Mouse (Mus musculus) Patski (cell line): ENCODE measurements at regions not wholly inside any gene's neighbourhood (a gene's known extent, or its start where the extent isn't known, plus 50 kb on each side); places are given as distances from the start of the nearest gene placed in this dataset.

Experiments
- ATAC-seq: fragments of 100-300 bp; one replicate; pipeline ENCODE4 v1.8.0; 2021
- CTCF ChIA-PET: fragments of 350-600 bp; sonication (Branson Sonifier 250); formaldehyde crosslinking; loops from one replicate; lab custom pipeline; 2022; ENCODE audit warnings: inconsistent platforms; lab: Charles Lee
- POLR2A ChIA-PET: fragments of 350-600 bp; sonication (Branson Sonifier 250); formaldehyde crosslinking; loops from one replicate; lab custom pipeline; 2022; ENCODE audit warnings: antibody characterized with exemption, inconsistent platforms; lab: Charles Lee
- DNase-seq: peaks from one replicate; pipeline ENCODE4 v3.0.0-alpha.2; 2011; ENCODE audit warnings: low read depth, low spot score
- H3K27me3 ChIP-seq: fragments of 371-371 bp; one replicate; pipeline ENCODE4 v1.5.1; 2021
- CTCF ChIP-seq: fragments of 100-300 bp; IDR thresholded peaks from one replicate; pipeline ENCODE4 v1.5.1; 2021
- in situ Hi-C: fragments of 300-500 bp; cut with MboI; formaldehyde crosslinking; loops from 3 replicates; pipeline ENCODE4 v1.11.1; 2018; ENCODE audit warnings: low pct_unique_long_range_greater_than_20kb, mixed read lengths

- TF ChIP-seq CTCF: no peak
- no peaks in the 10 kb centered on the region for H3K27me3 ChIP-seq
- POLR2A ChIA-PET: no interaction called here
- CTCF ChIA-PET: no interaction called here
- no peak for DNase-seq
- no peak for ATAC-seq
- in situ Hi-C loops: no loop called here
These were observed 259.2 kb downstream of the Igsf11 start for GRCm38 (mm10) chr16:39151325-39152318.

GRCm38 (mm10) chr16:39158893-39159292 lies 266.4 kb downstream of the Igsf11 start:
- in situ Hi-C loops: no loop called here
- ChIA-PET CTCF (no interaction called here), POLR2A (interaction anchor here (0.5 kb wide), 1 partner anchor 49 kb away, joined by 4 read pairs; no protein-coding TSS in a partner anchor)
- no peaks in the 10 kb centered on the region for H3K27me3 ChIP-seq
- ATAC-seq (no peak), DNase-seq (no peak)
- TF ChIP-seq CTCF: no peak

- in situ Hi-C loops: no loop called here
These were observed 267.3 kb downstream of the Igsf11 start for GRCm38 (mm10) chr16:39159725-39160124.

GRCm38 (mm10) chr16:39162684-39163083 lies 270.2 kb downstream of the Igsf11 start:
- ATAC-seq: no peak
- no peaks in the 10 kb centered on the region for H3K27me3 ChIP-seq
- POLR2A ChIA-PET: no interaction called here
- in situ Hi-C loops: no loop called here
- TF ChIP-seq CTCF: peak; percentile 41
- CTCF ChIA-PET: no interaction called here
- DNase-seq: no peak

More at GRCm38 (mm10) chr16:39159725-39160124, 267.3 kb downstream of the Igsf11 start:
- no peaks in the 10 kb centered on the region for H3K27me3 ChIP-seq
- ATAC-seq: no peak
- ChIA-PET CTCF (no interaction called here), POLR2A (interaction anchor here (0.5 kb wide), 1 partner anchor 50 kb away, joined by 4 read pairs; no protein-coding TSS in a partner anchor)
- DNase-seq: no peak
- no peak for TF ChIP-seq CTCF

GRCm38 (mm10) chr16:39191861-39192260 lies 299.4 kb downstream of the Igsf11 start:
- in situ Hi-C loops: no loop called here
- no peak for TF ChIP-seq CTCF
- ATAC-seq (no peak), DNase-seq (no peak)
- CTCF ChIA-PET: no interaction called here
- POLR2A ChIA-PET: no interaction called here
- H3K27me3 ChIP-seq: peaks cover 2% of the 10 kb centered on the region

GRCm38 (mm10) chr16:39195431-39195830 lies 303.0 kb downstream of the Igsf11 start:
- CTCF ChIA-PET: no interaction called here
- POLR2A ChIA-PET: interaction anchor here (0.6 kb wide), 1 partner anchor 94 kb away, joined by 5 read pairs; no protein-coding TSS in a partner anchor
- H3K27me3 ChIP-seq: peaks cover 2% of the 10 kb centered on the region
- ATAC-seq: no peak
- in situ Hi-C loops: no loop called here
- TF ChIP-seq CTCF: no peak
- DNase-seq: no peak

GRCm38 (mm10) chr16:39196896-39197295 lies 304.4 kb downstream of the Igsf11 start:
- ATAC-seq (no peak), DNase-seq (no peak)
- TF ChIP-seq CTCF: no peak
- POLR2A ChIA-PET: no interaction called here
- CTCF ChIA-PET: interaction anchor here (1.2 kb wide), 1 partner anchor 8 kb away, joined by 3 read pairs; no protein-coding TSS in a partner anchor
- no peaks in the 10 kb centered on the region for H3K27me3 ChIP-seq
- in situ Hi-C loops: no loop called here

- in situ Hi-C loops: no loop called here
- H3K27me3 ChIP-seq: no peaks in the 10 kb centered on the region
- POLR2A ChIA-PET: no interaction called here
- DNase-seq (no peak), ATAC-seq (no peak)
- TF ChIP-seq CTCF: no peak
- CTCF ChIA-PET: no interaction called here
These were observed 331.1 kb downstream of the Igsf11 start for GRCm38 (mm10) chr16:39223551-39223950.

GRCm38 (mm10) chr16:39229501-39229900 lies 337.0 kb downstream of the Igsf11 start:
- DNase-seq (no peak), ATAC-seq (no peak)
- in situ Hi-C loops: no loop called here
- POLR2A ChIA-PET: no interaction called here
- no peaks in the 10 kb centered on the region for H3K27me3 ChIP-seq
- no peak for TF ChIP-seq CTCF
- CTCF ChIA-PET: no interaction called here

- DNase-seq: no peak
- CTCF ChIA-PET: no interaction called here
- POLR2A ChIA-PET: no interaction called here
- H3K27me3 ChIP-seq: no peaks in the 10 kb centered on the region
- no peak for TF ChIP-seq CTCF
- in situ Hi-C loops: no loop called here
- no peak for ATAC-seq
These were observed 338.0 kb downstream of the Igsf11 start for GRCm38 (mm10) chr16:39230439-39230838.

- DNase-seq (no peak), ATAC-seq (no peak)
- ChIA-PET POLR2A (no interaction called here), CTCF (no interaction called here)
- peaks cover 9% of the 10 kb centered on the region for H3K27me3 ChIP-seq
- in situ Hi-C loops: no loop called here
- TF ChIP-seq CTCF: no peak
These were observed 341.8 kb downstream of the Igsf11 start for GRCm38 (mm10) chr16:39234290-39234689.
